Mouse (Mus musculus) frontal cortex, adult (tissue): ENCODE results near the gene Scrt2.
A peak's percentile ranks its signal among the peaks of the same experiment; 100 is the strongest.
"Not testable (repeated sequence)": the region's sequence is repeated elsewhere in the genome, so short reads cannot be mapped to it uniquely, and the experiment has no call there.

Experiments
- ATAC-seq: cut with Nextera tagmentation; 2 replicates; pipeline ENCODE4 v1.9.2; 2017; ENCODE audit warnings: mild to moderate bottlenecking, moderate library complexity, mixed read lengths; ENCODE audit not compliant: low TSS enrichment

Scrt2 gene

GRCm38 (mm10) chr2:152080685-152081541 lies at the start of gene Scrt2:
TSS of gene Scrt2 (plus strand) at chr2:152081529.
- no peak for ATAC-seq

GRCm38 (mm10) chr2:152040101-152040500 lies 41.2 kb upstream of the Scrt2 start:
- no peak for ATAC-seq

GRCm38 (mm10) chr2:152047116-152048002 lies 34.0 kb upstream of the Scrt2 start:
- ATAC-seq: no peak

- no peak for ATAC-seq
These were observed 33.0 kb upstream of the Scrt2 start for GRCm38 (mm10) chr2:152048003-152048980.

GRCm38 (mm10) chr2:152048981-152049441 lies 32.3 kb upstream of the Scrt2 start:
- no peak for ATAC-seq

GRCm38 (mm10) chr2:152049611-152050270 lies 31.6 kb upstream of the Scrt2 start:
- ATAC-seq: no peak

- ATAC-seq: peak; percentile 62; the same call in 1 of the 2 replicates
These were observed 31.0 kb upstream of the Scrt2 start for GRCm38 (mm10) chr2:152050316-152050715.

- ATAC-seq: no peak
These were observed 29.3 kb upstream of the Scrt2 start for GRCm38 (mm10) chr2:152051985-152052384.

- no peak for ATAC-seq
These were observed 25.9 kb upstream of the Scrt2 start for GRCm38 (mm10) chr2:152055406-152055805.

GRCm38 (mm10) chr2:152056368-152057251 lies 24.7 kb upstream of the Scrt2 start:
- ATAC-seq: 0 out of 2 replicates have a peak, but pooled peaks have one; percentile 34

- ATAC-seq: no peak
These were observed 24.1 kb upstream of the Scrt2 start for GRCm38 (mm10) chr2:152057252-152057563.

GRCm38 (mm10) chr2:152062817-152063216 lies 18.5 kb upstream of the Scrt2 start:
- not testable (repeated sequence) for ATAC-seq

- ATAC-seq: no peak
These were observed 12.5 kb upstream of the Scrt2 start for GRCm38 (mm10) chr2:152068660-152069433.

- no peak for ATAC-seq
These were observed 11.9 kb upstream of the Scrt2 start for GRCm38 (mm10) chr2:152069434-152069786.

- no peak for ATAC-seq
These were observed 11.4 kb upstream of the Scrt2 start for GRCm38 (mm10) chr2:152069941-152070340.

- no peak for ATAC-seq
These were observed 6.8 kb upstream of the Scrt2 start for GRCm38 (mm10) chr2:152074521-152074920.

- peak; percentile 27; the same call in 1 of the 2 replicates for ATAC-seq
These were observed 5.9 kb upstream of the Scrt2 start for GRCm38 (mm10) chr2:152075294-152075889.

- no peak for ATAC-seq
These were observed 4.0 kb upstream of the Scrt2 start for GRCm38 (mm10) chr2:152077337-152077736.
